Mouse (Mus musculus) ES-Bruce4 (cell line): Measurements from ENCODE around the gene Cd81.

Experiments
- CTCF ChIP-seq: IDR thresholded peaks from one replicate; pipeline ENCODE4 v1.8.1; 2011; ENCODE audit warnings: low read depth, low read length
- EP300 ChIP-seq: IDR thresholded peaks from 2 replicates; pipeline ENCODE4 v1.6.1; 2011; ENCODE audit warnings: low read depth, low read length; ENCODE audit not compliant: insufficient read depth
- POLR2A ChIP-seq: IDR thresholded peaks from one replicate; pipeline ENCODE4 v1.8.1; 2011; ENCODE audit warnings: low read length; ENCODE audit not compliant: insufficient read depth

- TF ChIP-seq CTCF (no peak), POLR2A (no peak), EP300 (no peak)
Observed at GRCm38 (mm10) chr7:143044826-143045206, 7.7 kb upstream of the Cd81 start.
